Mouse (Mus musculus) lung, postnatal 0 days (tissue): ENCODE results near the gene Shmt2.

Source experiments
- CTCF ChIP-seq: IDR thresholded peaks from 2 replicates; pipeline ENCODE4 v1.5.1; 2016; ENCODE audit warnings: antibody characterized with exemption, mild to moderate bottlenecking
- EP300 ChIP-seq: IDR thresholded peaks from 2 replicates; pipeline ENCODE4 v1.6.1; 2016; ENCODE audit warnings: antibody characterized with exemption, mild to moderate bottlenecking, control low read depth

- TF ChIP-seq CTCF: peak; percentile 62
- no peak for TF ChIP-seq EP300
Observed at GRCm38 (mm10) chr10:127536586-127537314, 14.5 kb upstream of the Shmt2 start.
